Mouse (Mus musculus) B cell, adult 2 months (primary cell): Measurements from ENCODE around the gene Muc5ac.

Experiments
- DNase-seq, 2 experiments: peaks; one replicate each; pipeline ENCODE4 v3.0.0; 2022

The Muc5ac gene

GRCm38 (mm10) chr7:141836423-141836822, 47.7 kb downstream of the Muc5ac start:
- no peak for DNase-seq

- DNase-seq: no peak
Observed at GRCm38 (mm10) chr7:141838779-141839178, 50.0 kb downstream of the Muc5ac start, which contains the start of gene Muc5b. Gene Muc5b, plus strand, starts transcription at chr7:141839070.

DNA sequence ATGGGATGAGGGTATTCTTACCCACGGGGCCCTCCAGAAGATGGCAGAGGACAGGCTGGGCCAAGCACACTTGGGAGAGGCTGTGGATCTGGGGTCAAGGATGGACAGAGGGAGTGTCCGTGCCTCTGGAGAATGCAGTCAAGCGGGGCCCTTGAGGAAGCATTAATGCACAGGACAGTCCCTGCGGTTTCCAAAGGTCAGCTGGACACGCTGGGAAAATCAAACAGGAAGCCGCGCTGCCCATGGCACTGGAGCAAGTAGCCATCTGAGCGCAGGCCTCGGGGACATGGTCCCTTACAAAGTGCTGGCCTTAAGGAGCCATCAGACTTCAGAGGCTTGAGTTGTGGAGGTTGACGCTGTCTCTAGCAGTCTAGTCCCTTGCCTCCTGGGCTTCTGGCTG, 51.6 kb downstream of the Muc5ac start:
- DNase-seq: no peak

GRCm38 (mm10) chr7:141861046-141861445, 72.3 kb downstream of the Muc5ac start:
- DNase-seq: no peak
